Mouse (Mus musculus) layer of hippocampus, adult 9-10 months (tissue): ENCODE results near the gene Tdrd3.

Source experiments
- DNase-seq: peaks from one replicate; pipeline ENCODE4 v3.0.0; 2022; ENCODE audit warnings: low spot score

Gene Tdrd3

DNA sequence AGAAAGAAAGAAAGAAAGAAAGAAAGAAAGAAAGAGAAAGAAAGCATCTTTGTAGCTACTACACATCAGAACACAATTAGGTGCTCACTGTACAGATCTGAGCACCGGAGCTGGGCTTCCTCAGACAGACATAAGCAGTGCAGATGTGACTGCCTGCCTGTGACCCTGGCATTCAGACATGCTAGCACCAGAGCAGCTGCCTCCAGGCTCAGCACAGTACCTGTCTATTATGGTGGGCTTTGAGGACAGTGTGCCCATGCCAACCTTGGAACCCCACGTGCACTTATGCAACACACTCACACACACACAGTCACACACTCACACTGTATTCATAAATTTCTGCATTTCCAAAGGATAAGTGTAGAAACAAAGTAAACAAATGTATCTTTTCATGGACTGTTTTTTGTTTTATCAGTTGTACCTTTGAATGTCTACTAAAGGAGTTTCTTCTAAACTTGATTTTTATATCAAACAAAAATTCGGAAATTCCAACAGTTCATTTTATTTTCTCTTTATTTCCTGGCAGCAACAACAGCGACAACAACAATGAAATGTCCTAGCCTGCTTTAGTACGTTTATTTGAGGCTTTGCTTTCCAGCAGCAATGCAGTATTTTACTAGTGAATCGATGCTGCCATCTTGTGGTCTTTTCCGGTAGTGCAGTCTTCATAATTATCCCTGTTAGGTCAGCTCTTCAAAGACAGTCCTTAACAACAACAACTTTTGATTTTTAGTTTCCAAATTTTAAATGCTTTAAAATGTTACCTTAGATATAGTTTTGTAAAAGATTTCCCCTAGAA, 35.4 kb downstream of the Tdrd3 start:
- peak; percentile 86 for DNase-seq

DNA sequence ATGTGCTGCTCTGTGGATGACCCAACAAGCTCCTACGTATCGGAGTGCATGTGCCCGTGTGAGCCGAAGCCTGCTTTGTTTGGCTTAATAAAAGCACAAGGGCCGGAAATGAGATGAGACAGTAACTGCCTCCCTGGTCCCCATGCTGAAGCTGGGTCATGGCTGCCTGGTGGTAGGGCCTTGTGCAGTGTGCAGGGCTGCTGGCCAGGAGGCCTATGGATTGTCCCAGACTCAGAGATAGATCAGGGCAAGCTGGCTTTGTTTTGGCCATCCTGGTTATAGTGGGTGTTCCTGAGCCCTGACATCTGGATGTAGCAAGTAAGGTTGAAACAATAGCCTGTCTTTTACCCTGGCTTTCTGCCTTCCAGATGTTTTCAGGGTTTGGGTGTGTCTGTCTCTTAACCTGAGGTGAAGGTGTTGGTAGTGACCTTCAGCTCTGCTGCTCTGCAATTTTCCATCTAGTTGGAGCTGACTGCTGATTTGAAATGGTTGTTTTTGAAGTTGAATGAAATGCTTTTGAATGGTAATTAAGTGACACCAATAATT, 39.3 kb downstream of the Tdrd3 start:
- DNase-seq, result no peak

DNA sequence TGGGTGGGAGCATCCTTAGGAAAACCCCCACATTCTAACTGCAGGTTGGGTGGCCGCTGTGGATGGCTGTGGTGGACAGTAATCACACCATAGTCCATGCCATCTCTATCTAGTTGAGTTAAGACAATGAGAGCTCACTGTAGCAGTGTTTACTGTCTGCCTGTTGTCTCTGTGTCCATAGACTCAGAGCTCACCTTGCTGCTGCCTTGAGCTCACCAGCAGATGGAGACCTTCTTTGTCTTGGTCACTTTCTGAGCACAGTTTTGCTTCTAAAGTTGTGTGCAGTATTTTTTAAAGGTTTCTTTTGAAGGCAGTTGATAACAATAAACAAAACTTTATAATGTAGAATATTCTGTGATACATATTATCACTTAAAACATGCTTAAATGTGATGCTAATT, 43.3 kb downstream of the Tdrd3 start:
- no peak for DNase-seq

DNA sequence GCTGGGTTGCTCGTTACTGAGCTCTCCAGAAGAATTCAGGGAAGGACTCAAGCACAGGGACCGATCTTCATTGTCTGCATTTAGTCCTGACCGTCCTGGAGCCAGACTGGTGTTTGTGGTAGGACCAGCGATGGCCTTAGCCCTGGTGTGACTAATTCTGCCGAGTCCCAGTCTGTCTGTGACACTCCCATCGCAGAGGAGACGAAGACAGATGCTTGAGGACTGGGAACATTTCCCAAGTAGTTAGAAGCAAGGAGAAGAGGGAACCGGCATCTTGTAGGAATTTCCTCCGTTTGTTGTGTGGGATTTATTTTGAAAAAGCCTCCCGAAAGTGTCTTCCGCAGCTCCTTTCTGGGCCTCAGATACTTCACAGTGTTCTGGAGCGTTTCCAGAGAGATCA, 45.1 kb downstream of the Tdrd3 start:
- DNase-seq, result no peak

DNA sequence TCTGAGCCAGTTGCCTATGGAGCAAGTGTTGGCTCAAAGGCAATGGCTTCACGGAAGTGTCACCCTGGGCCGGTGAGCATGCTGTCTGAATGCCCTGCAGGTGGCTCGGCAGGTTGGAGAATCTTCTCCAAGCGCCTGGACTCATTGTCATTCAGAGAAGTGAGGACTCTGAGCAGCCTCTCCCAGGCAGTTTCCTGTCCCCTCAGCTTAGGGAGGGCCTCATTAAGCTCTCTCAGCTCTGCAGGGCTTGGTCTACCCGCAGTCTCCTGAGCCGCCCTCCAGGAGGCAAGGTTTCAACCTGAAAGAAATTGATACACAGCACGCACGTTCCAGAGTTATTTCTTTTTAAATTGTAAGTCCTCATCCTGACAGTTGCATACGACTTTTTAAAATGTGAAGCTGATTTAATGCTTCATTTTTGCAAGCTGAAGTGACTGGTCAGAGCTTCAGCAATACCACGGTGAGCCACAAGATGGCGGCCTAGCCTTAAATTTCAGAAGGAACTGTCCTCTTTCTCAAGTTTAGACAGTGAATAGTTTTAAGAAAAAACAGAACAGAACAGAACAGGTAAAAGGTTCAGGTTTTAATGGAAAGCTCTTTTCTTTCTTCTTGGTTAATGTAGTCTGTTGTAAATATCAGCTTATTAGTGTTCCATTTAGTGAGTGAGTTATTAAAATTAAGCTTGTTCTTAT, 47.7 kb downstream of the Tdrd3 start:
- DNase-seq, result peak; percentile 77

DNA sequence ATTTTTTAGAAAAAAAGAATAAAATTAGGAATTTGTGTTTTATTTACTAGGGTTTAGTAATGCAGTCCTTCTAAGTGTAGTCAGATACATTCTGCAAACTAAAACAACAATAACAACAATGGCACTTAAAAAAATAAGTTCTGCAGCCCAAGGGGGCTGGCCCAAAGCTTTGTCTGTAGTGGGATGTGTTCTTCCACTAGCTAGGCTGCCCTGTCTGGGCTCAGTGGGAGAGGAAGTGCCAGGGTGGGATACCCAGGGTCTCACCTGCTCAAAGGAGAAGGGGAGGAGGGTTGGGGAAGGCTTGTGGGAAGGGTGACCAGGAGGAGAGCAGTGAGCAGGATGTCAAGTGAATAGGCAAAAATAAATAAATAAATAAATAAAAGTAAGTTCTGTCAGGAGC, 48.2 kb downstream of the Tdrd3 start:
- no peak for DNase-seq

DNA sequence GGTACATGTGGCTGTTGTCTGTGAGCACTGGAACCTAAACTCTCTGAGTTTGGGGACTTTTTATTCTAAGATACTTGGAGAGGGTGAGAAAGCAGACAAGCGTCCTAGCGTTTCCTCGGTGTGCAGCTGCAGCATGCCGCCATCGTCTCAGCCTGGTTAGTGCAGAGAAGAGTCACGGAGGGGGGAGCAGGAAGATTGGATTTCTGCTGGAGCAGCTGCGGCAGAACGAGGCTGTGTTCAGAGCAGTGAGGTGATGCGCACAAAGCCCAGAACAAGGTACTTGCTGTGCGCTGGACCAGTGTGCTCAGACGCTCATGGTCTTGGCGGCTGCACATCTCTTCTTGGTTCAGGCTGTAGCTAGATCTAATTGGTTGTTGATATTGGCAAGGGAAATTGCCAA, 51.1 kb downstream of the Tdrd3 start:
- DNase-seq, result no peak

DNA sequence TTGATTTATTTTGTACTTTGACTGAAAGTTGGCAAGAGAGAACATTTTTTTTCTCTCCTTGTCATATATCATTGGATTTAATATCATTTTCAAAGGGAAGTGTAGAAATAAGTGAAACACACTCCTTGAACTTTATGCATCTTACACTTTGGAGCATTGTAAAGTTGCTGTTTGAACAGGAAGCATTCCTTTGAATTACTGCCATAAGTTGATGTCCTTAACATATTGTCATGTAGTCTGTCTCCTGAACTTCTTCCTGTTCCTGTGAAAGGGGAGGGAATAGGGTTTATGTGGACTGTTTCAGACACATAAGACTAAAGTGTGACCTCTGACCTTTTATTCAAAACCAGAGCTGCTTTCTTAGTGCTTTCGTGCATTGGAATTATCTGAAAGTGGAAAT, 55.1 kb downstream of the Tdrd3 start:
- no peak for DNase-seq

DNA sequence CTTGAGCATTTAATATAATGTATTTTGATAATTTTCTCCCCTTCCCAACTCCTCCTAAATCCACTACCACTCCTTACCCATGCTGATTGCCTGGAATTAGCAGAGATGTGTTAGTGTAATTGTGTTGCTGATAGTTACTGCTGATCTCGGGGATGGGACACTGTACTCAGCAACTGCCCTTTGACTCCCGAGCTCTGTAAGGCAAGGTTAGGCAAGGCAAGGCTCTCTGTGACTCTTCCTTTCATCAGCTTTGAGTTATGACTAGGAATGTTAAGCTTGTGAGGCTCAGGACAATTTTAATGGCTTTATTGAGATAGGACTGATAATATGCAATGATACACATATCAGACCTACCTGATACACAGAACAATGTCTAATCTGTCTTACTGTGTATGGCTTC, 56.3 kb downstream of the Tdrd3 start:
- DNase-seq, result no peak

DNA sequence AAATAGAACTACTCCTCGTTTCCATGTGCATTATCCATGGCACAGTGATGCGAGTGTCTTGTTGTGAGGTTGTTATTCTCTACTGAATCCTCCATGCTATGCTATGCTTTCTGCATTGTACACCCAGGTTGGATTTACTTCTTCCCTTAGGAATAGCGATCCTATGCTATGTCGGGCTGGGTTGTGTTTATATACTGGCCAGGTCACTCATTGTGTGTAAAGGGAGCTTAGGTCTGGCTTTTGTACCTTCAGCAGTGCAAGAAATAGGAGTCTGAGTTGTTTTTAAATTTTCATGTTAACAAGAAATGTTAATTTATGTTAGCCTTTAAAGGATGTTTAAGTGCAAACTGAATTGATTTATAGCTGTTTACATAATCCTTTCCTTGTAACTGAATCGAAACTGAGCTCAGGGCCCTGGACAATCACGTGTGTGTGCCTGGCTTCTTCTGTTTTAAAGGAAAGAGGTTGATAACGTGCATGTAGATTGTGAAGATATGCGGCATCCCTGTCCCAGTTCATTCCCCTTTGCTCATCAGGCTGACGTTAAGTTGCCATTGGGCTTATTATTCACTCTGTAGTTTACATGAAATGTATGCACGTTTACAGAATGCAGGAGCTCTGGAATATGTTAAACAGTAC, 59.4 kb downstream of the Tdrd3 start:
- DNase-seq, result no peak

DNA sequence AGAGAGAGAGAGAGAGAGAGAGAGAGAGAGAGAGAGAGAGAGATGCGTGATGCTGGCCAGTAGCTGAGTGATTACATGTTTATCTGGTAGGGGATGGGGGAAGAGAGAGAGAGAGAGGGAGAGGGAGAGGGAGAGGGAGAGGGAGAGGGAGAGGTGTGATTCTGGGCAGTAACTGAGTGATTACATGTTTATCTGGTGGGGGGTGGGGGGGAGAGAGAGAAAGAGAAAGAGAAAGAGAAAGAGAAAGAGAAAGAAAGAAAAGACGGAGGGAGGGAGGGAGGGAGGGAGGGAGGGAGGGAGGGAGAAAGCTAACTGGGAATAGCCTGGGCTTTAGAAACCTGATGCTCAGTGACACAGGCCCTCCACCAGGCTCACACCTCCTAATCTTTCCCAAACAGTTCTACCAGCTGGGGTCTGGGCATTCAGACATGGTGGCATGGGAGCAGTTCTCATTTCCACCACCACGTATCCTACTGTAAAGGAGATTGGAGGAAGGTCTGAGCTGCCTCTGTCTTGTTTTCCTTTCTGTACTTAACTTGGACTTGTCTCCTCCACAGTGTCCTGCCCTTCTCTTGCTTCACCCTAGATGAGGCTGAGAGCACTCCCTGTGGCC, 62.0 kb downstream of the Tdrd3 start:
- DNase-seq, result no peak

DNA sequence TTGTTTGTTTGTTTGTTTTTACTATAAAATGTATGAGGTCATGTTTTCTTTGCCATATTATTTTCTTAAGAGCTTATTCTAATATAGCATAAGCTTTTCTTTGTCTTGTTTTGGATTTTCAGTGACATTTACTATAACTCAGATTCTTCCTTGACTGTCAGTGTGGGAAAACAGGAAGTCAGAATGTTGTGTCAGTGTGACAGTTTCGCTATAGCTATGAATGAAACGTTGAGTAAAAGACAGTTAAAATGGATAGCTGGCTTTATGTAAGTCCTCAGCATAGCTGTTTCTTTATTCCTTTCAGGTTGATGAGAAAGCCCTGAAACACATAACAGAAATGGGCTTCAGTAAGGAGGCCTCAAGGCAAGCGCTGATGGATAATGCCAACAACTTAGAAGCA, 69.4 kb downstream of the Tdrd3 start:
- no peak for DNase-seq

DNA sequence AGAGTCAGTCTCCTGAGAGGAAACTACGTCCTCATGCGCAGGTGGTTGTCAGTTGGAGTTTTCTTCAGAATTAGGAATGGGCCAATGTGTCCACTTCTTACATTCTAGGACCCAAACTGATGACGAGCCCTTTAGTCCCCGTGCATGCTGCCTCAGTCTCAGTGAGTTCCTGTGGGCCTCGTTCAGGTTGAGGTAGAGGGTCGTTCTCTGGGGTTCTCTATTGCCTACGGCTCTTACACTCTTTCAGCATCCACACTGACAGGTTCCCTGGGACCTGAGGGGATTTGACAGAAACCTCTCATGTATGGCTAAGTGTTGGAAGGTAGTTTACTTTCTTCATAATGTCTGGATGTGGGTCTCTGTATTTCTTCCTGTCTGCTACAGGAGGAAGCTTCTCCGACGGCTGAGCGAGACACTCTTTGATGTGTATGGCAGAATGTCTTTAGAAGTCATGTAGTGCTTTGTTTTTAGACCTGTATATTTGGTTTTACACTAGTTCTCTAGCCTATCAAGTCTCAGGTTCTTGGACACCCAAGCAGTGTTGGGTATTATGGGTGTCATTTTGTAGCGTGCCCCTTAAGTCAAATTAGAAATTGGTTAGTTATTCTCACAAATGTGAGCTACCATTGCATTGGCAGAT, 81.6 kb downstream of the Tdrd3 start:
- no peak for DNase-seq

DNA sequence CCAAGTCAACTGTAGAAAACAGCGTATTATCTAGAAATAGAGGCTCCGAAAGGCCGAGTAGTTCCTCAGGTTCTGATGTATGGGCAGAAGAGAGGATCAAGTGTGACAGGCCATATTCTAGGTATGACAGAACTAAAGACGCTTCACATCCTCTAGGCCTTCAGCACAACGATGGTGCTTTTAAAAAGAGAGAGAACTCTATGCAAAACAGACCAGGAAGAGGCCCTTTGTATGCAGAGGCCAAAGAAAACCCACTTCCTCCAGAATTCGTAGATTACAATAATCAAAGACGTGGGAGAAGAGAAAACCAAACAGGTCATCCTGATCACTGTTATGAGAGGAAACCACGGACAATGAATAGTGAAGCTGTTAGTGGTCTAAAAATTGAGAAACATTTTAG, 89.5 kb downstream of the Tdrd3 start:
- DNase-seq, result no peak

DNA sequence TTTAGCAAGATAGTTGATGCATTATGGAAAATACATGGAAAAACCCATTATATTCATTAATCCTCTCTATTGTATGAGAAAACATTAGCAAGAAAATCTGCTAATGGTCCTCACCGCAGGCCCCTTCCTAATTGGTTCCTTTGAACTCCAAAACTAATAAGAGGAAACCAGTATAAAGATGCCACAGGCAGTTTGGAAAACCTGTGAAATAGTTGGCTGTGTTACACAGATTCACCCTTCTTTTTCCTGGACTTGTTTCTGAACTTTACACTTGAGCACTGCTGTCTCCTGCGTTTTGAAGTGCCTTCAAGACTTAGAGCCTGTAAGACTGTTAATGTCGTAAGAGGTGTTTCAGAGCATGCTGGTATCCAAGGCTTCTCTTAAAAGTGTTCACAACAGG, 98.8 kb downstream of the Tdrd3 start:
- DNase-seq, result no peak

DNA sequence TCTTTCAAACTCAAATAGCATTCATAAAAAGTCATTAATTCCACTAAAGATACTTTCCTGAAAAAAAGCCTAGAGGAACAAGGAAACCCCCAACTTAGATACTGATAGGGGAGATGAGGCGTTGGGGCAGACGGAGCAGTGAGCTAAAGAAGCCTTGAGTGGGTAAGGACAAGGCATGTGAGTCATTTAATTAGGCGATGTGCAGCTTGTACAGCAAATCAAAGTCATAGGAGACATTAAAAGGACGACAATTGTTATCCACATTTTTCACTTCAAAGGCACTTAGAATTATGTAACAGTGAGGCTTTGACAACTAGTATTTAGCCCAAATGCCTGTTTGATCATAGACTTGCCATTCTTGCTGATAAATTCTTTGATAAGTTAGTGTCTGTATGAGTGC, 100.9 kb downstream of the Tdrd3 start:
- no peak for DNase-seq

DNA sequence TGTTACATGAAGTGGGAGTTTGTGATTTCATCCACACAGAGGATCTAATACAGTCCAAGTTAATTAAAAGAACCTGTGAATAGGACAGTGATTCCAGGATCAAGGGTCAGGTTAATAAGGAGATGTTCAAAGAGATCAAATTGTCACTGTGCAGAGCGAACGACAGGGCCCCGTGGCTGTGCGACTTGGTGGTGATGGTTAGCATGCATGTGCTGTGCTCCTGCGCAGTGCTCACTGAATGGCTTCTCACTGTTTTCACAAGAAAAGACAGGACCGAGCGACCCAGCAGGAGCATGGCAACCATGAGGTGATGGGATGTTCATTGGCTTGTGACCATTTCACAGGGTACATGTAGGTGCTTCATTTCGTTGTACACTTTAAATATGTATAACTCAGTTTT, 115.4 kb downstream of the Tdrd3 start:
- DNase-seq, result no peak

DNA sequence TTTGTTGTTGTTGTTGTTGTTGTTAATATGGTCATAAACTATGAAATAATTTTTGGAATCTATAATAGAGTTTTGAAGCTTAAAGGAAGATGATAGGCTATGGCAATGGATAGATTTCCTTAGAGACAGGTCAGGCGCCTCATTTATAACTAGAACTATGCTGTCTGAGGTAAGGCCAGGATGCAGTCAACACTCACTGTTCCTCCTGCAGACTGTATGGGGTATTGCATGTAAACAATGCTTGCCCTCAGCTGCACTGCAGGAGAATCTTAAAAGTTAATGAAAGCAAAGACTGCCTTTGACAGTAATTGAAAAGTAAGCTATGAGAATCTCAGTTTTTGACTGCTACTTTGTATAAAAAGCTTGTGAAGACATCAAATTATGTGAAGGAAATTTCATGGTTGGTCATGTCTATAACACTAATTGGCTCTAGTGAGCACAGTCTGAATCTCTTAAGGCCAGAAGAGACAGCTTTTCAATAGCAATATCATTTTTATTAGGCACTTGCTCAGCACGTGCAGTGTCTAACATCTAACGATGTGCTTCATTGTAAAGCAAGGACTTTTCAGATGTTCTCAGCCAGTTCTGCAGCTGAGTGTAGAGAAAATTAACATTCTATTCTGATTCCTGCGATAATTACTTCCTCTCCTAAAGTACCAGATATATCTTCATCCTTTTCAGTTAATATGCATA, 120.8 kb downstream of the Tdrd3 start:
- DNase-seq, result no peak

DNA sequence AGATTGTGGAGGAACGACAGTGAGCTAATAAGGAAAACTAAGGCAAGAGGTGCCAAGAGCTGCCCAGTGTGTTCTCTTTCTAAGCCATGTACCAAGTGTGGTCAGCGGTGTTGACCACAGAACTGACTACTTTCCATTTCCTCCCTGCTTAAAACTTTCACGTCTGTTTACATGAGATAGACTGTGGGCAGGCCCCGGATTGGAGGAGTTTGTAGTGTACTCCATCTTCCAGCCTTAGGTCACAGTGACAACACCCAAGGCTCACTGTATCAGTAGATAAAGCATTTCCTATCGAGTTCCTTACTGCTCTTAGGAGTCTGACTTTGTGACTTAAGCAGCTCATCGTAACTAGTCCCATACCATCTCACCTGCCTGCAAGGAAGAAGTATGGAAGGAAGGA, 133.5 kb downstream of the Tdrd3 start:
- DNase-seq, result no peak

DNA sequence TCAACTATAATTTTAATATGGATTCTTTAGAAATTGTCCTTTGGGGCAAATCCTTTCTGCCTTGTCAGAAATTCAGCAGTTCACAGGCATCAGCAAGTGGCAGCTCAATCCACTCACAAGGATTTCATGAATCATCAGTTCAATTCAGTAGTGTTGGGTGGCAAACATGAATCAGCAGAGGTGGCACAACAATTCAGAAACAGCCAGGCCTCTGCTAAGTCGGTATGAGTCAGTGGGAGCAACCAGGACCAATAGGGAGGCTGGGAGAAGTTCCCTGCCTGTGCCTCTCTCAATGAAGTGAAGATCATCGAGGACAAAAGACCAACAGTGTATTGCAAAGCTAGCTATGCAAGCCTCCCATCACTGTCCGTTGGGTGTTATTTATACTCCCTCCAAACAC, 135.8 kb downstream of the Tdrd3 start:
- no peak for DNase-seq

DNA sequence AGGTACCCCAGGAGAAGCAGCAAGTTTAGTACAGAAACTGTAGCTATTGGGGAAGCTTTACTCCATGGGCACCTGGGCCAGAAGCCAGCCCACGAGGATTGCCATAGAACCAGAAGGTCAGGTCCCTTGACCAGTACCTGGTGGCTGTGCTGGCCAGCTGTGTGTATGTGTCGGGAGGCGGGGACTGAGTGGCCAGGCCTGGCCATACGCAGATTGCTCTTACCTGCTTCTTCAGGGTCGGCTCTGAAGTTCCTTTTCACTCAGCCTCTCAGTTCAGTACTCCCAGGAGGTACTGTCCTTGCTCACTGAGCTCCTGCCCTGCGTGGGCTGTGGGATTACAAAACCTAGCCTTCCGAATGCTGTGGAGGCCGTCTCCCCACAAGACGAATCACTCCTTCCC, 147.4 kb downstream of the Tdrd3 start:
- DNase-seq, result no peak

DNA sequence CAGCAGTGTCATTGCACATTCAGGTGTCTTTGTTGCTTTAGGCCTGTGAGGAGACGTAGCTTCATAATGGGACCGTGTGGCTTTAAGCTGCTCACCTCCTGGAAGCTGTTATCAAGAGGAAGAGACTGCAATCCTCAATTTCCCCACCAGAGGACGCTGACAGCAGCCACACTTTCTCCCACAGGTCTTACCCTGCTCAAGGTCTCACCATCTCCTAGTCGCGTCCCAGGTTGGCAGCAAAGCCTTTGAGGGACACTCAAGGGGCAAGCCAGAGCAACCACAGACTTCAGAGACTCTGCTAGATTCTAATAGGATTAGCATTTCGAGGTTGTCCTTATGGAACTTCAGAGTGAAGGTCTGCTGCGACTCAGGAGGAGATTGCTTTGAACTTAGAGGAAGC, 149.8 kb downstream of the Tdrd3 start:
- peak; percentile 29 for DNase-seq
